Mouse (Mus musculus) erythroblast, embryonic 14.5 days (primary cell): Measurements from ENCODE around the gene Zic5.

Source experiments
- GATA1 ChIP-seq: IDR thresholded peaks from 2 replicates; pipeline ENCODE4 v1.6.1; 2012; ENCODE audit warnings: low read length, inconsistent platforms, mixed read lengths
- TAL1 ChIP-seq: IDR thresholded peaks from 3 replicates; pipeline ENCODE4 v1.6.1; 2012; ENCODE audit warnings: low read length, inconsistent platforms, mixed read lengths

DNA sequence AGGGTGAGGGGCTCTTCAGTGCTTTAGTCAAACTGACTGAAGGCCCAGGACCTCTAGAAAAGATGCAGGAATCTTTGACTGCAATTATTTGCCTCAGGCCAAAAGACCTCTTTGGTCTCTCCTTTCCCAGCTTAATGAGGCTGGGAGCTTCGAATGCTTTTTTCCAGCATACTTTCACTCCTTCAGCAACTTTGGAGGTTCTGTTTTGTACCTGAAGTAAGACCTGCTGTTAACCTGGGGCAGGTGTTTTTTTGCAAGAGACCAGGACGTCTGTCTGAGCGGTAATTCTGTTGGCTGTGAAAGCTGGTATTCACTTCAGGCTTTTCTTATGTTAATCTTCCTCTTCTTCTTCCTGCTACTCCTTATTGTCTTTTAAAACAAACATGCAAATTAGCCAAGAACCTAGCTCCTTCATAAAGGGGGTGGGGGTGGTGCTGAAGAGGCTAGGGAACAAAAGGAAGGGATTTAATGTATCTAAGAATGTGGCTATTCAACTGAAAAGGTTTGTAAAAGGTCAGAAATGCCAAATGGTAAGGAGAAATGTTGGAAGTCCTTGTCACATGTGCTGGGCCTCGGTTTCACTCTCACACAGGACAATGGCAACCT is 49.2 kb downstream of the Zic5 start:
- TF ChIP-seq GATA1 (no peak), TAL1 (no peak)
